Mouse (Mus musculus): ENCODE measurements around the gene Tbc1d14.

The Tbc1d14 gene

DNA sequence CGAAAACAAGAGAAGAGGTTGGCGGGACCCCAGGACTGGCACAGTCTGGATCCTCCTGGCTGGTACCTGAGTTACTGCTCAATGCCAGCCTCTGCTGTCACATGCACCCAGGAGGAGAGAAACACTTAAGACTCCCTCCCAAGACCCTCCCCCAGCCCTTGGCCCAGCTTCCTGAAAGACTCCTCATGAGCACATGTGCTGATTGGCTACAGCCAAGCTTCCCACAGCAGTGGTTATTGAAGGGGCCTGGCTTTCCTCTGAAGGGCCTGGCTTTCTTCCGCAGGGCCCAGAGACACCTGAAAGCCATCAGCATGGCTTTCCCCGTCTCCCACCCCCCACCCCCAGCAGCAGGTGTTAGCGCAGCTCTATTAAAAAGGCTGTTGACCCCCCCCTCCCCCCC, at the start of gene Tbc1d14:
Tbc1d14 (minus strand) TSS at position 101 of the 400 bp plus-strand sequence.
- CTCF ChIA-PET, result interaction anchor here (0.6 kb wide), 2 partner anchors 72 to 139 kb away, joined by 4 read pairs; no protein-coding TSS in a partner anchor

DNA sequence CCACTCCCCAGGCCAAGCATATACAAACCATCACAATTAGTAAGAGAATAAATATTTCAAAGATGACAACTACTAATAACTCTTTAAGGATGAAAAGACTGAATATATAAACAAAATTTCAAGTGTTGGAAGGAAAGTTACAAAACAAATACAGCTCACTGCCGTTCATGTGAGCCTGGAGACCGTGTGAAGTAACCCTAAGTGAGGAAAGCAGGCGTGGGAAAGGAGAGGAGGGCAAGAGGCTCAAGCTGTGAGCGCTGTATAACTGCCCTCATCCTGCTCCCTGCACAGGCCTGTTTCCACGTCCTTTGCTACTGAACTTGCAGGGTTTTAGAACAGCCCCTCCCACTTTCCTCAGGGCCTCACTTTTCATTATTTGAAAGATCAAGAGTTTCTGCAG, 32.5 kb upstream of the Tbc1d14 start:
- CTCF ChIA-PET, result no interaction called here

DNA sequence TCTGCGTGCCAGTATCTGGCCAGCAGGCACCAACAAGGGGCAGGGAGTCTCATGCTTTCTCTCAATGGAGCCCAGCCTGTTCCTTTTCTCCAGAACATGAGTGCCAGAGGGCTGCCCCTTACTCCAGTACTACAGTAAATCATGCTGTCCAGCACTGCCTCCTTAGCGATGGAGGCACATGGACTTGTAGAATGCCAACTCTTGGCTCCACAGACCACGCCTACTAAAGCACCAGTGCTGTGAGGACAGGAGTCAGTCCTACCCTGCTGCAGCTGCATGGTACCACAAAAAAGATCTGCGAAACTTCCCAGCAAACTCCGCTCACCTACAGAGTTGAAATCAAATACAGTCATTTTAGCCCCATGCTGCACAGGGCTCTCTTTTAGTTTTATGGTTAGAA, 30.6 kb upstream of the Tbc1d14 start:
- CTCF ChIA-PET, result no interaction called here

DNA sequence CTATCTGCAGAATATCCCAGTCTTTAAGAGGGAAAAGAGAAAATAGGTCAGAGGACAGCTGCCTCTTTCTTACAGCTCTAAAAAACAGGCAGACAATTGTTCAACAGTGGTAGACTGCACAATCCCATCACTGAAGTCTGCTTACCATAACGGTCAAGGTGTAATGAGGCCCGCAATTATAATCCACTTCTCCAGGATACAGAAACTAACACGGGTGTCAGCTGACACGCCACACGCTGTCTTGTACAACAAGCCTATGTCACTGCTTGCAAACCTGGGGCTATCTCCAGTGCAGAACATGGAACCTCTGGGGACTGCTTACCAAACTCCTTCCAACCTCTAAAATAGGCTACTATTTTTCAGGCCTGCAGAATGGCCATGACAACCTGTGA, 28.0 kb upstream of the Tbc1d14 start:
- CTCF ChIA-PET, result no interaction called here

DNA sequence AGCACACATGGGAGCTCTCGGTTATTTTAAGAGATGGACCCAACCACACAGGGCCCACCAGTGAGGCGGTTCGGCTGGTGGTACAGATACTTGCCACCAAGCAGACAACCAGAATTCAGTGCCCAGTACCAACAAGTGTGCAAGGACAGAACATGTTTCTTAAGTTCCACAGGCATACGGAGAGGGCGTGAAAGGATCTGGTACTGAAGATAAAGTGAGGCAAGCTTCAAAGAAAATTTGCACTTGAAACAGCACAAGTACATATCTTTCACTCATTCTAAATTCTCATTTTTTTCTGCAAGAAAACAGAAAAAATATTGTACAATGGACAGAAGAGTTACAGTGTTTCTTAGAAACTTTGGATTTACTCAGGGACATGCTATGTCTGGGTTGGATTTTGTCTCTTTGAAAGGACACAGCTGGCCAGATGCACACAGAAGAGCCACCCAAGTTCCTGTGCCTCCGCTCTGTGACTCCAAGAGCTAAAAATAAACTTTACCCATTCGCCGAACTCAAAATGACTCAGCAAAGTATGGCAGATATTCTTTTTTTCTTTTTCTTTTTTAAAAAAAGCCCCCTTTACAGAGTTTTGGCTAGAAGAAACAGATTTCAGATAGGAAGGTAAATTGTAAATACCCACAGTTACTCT, 27.5 kb upstream of the Tbc1d14 start:
- CTCF ChIA-PET, result no interaction called here

DNA sequence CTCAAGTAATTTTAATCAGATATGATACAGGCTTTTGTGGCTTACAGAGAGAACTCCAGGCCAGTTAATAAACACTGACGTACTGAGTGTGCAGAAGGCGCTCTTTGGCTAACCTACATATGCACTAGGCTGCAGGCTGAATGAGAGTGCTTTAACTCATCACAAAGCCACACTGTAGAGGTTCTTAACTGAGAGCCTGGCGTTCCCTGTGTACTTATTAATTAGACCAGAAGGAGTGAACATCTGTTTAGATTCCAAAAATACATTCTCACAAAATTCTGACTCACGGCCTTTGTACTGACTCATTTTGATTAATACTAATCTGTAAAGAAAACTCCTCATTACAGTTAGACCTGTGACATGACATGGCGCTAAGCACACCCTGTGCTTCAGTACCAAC, 25.8 kb upstream of the Tbc1d14 start:
- CTCF ChIA-PET, result no interaction called here

DNA sequence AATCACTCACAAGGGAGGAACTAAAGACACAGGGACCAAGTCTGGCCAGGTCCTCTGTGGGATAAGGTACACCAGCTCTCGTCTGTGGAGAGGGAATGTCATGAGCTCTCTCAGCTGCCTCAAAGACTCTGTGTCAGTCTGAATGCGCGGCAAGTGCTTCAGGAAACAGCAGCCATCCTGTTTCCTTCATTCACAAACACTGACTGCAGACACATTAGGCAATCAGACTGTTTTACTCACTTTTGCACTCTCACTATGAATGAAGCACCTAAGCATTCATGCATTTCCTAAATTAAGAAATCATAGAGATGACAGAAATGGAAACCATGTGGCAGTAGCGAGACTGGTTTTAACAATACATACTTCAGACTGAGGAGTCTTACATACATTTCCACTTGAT, 25.3 kb upstream of the Tbc1d14 start:
- CTCF ChIA-PET, result no interaction called here

DNA sequence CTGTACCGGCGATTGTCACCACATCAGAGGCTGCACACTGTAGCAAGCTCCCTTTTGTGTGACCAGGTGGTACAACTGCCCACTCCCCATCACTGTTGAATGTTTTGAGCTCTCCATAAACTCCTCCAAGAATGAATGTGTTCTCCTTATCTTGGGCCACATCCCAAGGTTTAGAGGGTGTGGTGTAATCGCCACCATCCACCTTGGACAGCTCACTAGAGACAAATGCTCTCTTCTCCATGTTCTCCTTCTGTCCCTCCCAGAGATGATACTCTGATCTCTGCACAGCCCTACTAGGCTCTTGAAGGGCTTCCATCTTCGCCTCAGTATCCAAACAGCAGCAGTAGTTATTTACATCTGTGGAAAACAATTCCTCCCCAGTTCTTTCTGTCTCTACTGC, 21.0 kb upstream of the Tbc1d14 start:
- CTCF ChIA-PET, result no interaction called here

DNA sequence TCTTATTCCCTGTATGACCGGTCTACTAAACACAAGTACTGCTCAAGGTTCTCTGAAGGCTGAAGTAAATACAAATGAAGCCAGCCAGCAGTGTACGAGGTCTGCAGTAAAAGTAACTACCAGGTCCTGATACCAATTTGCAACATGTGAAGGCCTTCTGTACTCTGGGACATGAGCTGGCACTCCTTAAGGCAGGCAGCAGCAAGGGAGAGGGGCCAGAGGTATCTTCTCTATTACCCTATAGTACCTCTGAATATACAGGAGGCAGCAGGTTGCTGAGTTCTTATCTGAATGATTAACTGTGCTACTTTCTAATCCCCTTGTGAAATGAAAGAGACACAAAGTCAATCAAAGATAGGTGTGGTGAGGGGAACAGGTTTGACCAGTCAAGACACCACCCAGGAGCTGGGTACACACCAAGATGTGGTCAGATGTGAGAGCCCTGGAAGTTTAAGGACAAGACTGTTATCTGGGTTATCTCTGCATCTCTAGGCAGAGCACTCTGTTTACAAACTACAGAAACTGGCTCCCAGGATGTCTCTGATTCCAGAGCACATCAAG, 15.9 kb upstream of the Tbc1d14 start:
- CTCF ChIA-PET, result no interaction called here

DNA sequence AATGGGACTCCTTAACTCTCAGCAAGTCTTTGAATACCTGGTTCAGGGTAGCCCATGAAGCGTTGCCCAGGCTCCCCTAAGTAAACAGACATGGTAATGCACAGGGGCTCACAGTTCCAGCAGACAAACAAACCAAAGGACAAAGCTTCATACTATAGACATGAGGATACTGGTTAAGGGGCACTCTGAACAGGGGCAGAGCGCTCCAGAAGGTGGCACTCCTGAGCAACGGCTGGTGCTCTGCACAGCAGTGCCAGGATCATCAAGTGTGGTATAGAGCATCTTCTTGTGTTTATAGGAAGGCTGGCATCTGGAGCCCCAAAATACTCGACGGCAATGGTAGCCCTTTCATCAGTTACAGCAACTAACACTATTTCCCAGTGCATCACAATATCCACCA, 10.0 kb upstream of the Tbc1d14 start:
- CTCF ChIA-PET, result interaction anchor here (1.8 kb wide), 1 partner anchor 140 kb away, joined by 6 read pairs; no protein-coding TSS in a partner anchor

DNA sequence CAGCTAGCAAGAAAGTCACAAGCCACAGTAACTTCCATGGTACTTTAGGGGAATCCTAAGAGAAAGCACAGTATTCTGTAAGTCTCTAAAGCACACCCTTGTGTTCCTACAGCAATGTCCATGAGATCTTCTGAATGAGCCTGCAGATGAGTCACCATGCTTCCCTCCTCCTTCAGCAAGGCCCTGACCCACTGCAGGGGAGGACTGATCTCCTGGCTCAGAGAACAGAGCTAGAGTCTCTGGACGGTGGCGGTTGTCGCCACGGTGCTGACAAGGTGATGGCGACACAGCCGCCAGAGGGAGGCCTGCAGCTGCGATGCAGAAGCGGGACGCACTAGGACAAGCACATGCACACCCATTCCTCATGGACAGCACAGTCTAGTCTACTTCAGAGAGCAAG, 9.0 kb upstream of the Tbc1d14 start:
- CTCF ChIA-PET, result no interaction called here

DNA sequence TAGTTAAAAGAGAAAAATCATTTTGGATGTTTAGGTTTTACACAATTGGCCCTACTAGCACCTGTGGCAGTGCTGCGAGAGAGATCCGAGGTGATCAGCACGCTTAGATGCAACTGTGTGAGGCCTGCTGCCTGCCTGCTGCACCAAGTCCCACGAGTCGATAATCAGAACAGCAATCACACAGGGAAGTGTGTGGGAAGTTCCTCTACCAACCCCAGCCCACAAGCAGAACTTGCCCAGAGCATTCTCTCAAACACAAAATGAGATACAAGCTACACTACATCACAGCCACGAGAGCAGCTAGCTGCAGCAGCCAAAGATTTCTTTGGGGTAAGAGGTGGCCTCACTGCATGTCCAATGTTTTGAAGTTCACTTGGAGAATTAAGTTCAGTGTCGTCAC, 8.4 kb upstream of the Tbc1d14 start:
- CTCF ChIA-PET, result no interaction called here

DNA sequence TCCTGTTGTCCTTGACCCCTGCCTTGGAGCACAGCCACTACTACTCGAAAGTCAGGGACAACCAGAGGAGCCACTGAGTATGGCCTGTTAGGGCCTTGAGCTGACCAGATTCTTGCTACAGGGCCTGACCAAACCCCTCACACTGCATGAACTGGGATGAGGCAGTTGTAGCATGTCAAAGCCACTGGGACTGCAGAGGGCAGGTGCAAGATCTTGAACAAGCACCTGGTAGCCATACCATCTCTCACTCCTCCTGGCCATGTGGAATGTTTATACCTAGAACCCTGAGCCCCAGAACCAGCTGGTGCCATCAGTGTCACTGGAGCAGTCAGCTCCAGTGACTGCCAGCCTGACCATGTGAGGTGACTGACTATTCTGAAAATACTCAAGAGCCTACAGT, 5.8 kb upstream of the Tbc1d14 start:
- CTCF ChIA-PET, result interaction anchor here (0.6 kb wide), 1 partner anchor 126 kb away, joined by 3 read pairs; no protein-coding TSS in a partner anchor

DNA sequence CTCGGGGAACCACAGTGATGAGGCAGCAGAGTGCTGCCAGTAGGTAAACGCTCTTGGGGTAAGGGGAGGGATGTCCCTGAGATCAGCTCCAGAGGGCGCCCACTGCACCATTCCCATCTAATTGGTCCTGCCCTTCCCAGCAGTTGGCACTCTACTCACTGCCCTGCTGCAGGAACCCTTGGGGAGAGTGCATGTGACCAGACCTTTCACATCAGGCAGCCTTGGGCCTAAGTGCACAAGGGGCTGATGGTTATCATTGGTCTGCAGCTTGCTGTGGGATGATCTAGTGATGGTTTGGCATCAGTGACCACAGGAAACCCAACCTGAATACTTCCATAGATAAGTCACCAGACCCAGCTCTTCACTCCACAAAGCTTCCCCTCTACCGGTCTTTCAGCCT, 4.6 kb upstream of the Tbc1d14 start:
- CTCF ChIA-PET, result interaction anchor here (0.6 kb wide), 1 partner anchor 1098 kb away, joined by 4 read pairs; no protein-coding TSS in a partner anchor

DNA sequence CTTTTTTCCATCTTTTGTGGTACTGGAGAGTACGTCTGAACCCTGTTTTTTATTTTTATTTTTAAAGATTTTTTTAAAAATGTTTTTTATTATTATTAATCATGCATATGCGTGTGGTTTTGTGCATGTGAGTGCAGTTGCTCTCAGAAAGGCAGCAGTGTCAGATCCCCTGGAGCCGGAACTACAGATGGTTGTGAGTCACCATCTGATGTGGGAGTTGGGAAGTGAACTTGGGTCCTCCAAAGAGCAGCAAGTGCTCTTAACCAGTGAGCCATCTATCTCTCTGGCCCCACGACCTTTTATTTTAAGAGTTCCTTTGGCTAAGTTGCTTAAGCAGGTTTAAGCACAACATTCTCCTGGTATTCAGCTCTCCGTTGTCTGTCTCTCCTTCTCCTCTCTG, 3.1 kb upstream of the Tbc1d14 start:
- CTCF ChIA-PET, result no interaction called here

DNA sequence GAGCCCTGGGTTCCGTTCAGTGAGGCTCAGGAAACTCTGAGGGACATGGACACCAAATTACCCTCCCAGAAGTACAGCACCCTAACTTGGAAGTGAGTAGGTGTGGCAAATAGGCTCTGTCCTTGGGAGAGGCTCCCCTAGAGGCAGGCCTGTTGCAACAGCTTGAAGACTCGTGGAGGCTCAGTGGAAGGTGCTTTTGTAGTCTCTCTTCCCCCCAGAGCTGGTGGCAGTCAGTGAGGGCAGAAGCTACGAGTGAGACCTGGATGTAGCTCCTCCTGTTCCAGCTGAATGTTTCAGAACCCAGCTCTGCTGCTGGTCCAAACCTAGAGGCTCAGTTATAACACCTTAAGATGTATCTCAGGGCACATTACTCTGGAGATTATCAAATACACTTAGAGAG, 2.0 kb upstream of the Tbc1d14 start:
- CTCF ChIA-PET, result no interaction called here

DNA sequence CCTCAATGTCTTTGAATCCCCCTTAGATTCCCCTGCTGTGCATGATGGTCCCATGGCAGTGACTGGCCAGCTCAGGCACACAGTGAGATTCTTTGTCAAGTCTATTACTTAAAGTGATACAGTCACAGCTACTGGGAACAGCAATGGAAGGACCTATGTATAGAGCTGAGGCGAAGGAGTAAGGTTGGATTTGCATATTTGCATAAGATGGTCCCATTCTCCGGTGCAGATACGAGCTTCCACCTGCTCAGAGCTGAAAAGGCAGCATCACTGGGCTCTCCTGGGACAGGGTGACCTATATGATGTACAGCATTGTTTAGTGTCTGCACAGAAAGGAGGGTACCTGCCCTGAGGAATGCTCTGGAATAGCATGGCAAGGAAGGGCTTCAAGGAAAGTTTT, 1.3 kb upstream of the Tbc1d14 start:
- CTCF ChIA-PET, result no interaction called here

DNA sequence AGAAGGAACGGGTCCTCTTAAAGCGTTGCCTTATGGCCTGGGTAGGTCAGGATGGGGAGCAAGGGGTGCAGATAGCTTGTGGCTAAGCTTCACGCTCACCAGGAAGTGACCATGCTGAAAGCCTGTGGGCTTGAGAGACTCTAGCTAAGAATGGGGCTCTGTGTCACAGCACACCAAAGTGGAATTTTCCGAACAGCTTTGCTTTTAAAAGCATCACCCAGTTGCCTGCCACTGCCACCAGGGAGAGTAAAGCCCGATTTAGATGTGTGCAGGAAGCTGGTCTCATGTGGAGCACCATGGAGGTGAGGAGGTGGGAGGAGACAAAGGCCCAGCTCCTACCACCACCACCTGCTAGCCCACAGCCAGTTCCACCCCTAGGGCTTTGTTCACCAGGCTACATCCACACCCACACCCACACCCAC, 2.6 kb downstream of the Tbc1d14 start:
- CTCF ChIA-PET, result no interaction called here

DNA sequence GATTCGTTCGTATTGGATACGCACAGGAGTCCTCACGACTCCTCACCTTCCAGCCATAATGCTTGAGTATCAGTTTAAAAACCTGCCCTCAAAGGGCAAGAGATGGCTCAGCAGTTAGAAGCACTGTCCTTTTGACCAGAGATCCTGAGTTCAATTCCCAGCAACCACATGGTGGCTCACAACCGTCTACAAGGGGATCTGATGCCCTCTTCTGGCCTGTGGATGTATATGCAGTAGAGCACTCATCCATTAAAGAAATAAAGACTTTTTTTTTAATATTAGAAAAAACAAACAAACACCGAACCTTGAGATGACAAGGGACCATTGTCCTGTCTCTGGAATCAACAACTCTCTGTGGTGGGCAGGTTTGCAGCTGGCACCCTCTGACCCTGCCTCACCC, 8.8 kb downstream of the Tbc1d14 start:
- CTCF ChIA-PET, result interaction anchor here (0.6 to 1.4 kb wide), 2 partner anchors 110 to 222 kb away, joined by 5 to 6 read pairs; no protein-coding TSS in a partner anchor

DNA sequence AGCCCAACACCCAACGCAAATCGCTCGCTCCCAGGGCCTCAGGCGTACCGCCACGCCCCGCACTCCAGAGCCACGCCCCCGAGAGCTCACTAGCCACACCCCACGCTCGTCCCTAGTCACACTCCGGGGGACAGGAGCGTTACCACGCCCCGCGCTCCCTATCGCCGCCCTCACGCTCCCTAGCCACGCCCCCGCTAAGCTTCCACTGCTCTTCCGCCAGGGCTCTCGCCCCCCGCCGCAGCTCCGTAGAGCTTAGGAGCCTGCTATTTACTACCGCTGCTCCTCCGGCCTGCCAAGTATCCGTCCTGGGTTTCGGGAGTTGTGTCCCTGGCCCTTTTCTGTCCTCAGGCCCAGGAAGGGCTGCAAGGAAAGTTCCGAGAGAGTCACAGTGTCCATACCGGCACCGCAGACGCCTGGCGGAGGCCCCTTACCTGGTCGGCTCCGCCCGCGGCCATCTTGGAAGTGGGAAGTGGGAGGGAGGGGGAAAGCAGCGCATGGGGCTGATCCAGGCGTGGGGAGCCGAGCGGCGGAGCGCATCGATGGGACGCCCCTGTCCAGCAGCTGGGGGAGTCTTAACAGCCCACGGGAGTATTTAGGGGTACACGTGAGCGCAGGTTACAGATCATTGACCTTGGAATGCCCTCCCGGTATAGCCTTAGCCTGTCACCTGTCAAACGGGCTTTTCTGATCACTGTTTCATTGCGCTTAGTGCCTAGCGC, 11.0 kb downstream of the Tbc1d14 start:
- CTCF ChIA-PET, result interaction anchor here (0.7 kb wide), 1 partner anchor 13 kb away, joined by 3 read pairs; no protein-coding TSS in a partner anchor

DNA sequence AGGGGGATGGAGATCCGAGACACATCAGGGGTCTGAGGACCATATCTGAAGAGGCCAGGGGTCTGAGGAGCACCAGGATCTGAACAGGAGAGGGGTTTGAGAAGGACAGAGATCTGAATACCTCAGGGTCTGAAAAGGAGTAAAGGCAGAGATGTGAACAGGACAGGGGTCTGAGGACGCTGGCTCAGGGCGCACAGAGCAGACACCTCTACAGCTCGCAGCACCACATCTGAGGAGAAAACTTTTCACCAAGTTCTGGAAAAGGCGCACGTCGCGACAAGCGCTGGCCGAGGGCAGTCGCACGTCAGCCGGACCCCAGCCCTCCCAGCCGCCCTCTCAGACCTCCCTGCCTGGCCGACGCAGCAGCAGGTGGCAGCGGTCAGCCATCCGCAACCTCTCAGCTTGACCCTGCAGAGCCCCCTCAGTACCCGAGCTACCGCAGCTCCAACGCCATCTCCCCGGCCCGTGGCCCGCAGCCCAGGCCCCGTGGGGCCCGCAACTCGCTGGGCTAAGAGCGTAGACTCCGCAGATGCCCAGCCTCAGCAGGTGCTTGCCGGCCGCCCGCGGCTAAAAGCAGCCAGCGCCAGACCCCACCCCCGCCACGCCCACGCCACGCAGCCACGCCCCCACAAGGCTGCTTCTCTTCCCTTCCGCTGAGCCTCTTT, 11.7 kb downstream of the Tbc1d14 start:
- CTCF ChIA-PET, result interaction anchor here (0.7 kb wide), 1 partner anchor 12 kb away, joined by 3 read pairs; no protein-coding TSS in a partner anchor

DNA sequence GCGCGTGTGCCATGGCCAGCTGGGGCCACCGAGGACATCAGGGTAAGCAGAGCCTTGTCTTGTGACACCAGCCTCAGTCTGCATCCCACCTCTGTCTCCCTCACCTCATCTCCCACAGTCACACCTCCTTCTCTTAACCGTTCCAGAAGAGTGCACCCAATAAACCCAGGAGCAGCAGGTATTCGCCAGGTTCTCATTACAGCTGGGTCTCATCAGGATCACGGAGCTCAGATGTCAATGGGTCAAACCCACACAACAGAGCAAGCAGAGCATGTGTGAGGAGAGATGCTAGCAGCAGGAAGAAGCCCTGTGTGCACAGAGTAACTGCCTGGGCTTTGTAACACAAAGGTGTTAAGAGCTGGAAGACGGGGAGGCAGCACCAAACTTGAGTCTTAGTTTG, 13.1 kb downstream of the Tbc1d14 start:
- CTCF ChIA-PET, result interaction anchor here (0.7 to 0.8 kb wide), 2 partner anchors 60 to 91 kb away, joined by 3 read pairs; no protein-coding TSS in a partner anchor
